Mouse (Mus musculus): ENCODE measurements around the gene Pced1b.

Pced1b gene

GRCm38 (mm10) chr15:97256411-97256810 lies 9.5 kb downstream of the Pced1b start:
- in situ Hi-C loops (cut with MboI, MseI) = no loop called here

GRCm38 (mm10) chr15:97257206-97257775 lies 10.4 kb downstream of the Pced1b start:
- in situ Hi-C loops (cut with MboI, MseI) = no loop called here

- in situ Hi-C loops (cut with MboI, MseI) = no loop called here
These were observed 11.8 kb downstream of the Pced1b start for GRCm38 (mm10) chr15:97258483-97259230.

- in situ Hi-C loops (cut with MboI, MseI) = no loop called here
These were observed 12.4 kb downstream of the Pced1b start for GRCm38 (mm10) chr15:97259300-97259699.

- in situ Hi-C loops (cut with MboI, MseI) = no loop called here
These were observed 13.2 kb downstream of the Pced1b start for GRCm38 (mm10) chr15:97259968-97260597.

- in situ Hi-C loops (cut with MboI, MseI) = no loop called here
These were observed 15.3 kb downstream of the Pced1b start for GRCm38 (mm10) chr15:97262251-97262650.

- in situ Hi-C loops (cut with MboI, MseI) = no loop called here
These were observed 19.4 kb downstream of the Pced1b start for GRCm38 (mm10) chr15:97266236-97266845.

- in situ Hi-C loops (cut with MboI, MseI) = no loop called here
These were observed 20.3 kb downstream of the Pced1b start for GRCm38 (mm10) chr15:97267094-97267695.

GRCm38 (mm10) chr15:97271985-97272697 lies 25.2 kb downstream of the Pced1b start:
- in situ Hi-C loops (cut with MboI, MseI) = no loop called here

GRCm38 (mm10) chr15:97272831-97273230 lies 25.9 kb downstream of the Pced1b start:
- in situ Hi-C loops (cut with MboI, MseI) = no loop called here

- in situ Hi-C loops (cut with MboI, MseI) = no loop called here
These were observed 28.9 kb downstream of the Pced1b start for GRCm38 (mm10) chr15:97275626-97276395.

- in situ Hi-C loops (cut with MboI, MseI) = no loop called here
These were observed 29.8 kb downstream of the Pced1b start for GRCm38 (mm10) chr15:97276660-97277153.

- in situ Hi-C loops (cut with MboI, MseI) = no loop called here
These were observed 30.4 kb downstream of the Pced1b start for GRCm38 (mm10) chr15:97277328-97277727.

GRCm38 (mm10) chr15:97278340-97278948 lies 31.5 kb downstream of the Pced1b start:
- in situ Hi-C loops (cut with MboI, MseI) = no loop called here

- in situ Hi-C loops (cut with MboI, MseI) = no loop called here
These were observed 33.2 kb downstream of the Pced1b start for GRCm38 (mm10) chr15:97280131-97280530.

- in situ Hi-C loops (cut with MboI, MseI) = no loop called here
These were observed 33.9 kb downstream of the Pced1b start for GRCm38 (mm10) chr15:97280776-97281175.

GRCm38 (mm10) chr15:97281712-97282571 lies 35.0 kb downstream of the Pced1b start:
- in situ Hi-C loops (cut with MboI, MseI) = no loop called here

- in situ Hi-C loops (cut with MboI, MseI) = no loop called here
These were observed 35.6 kb downstream of the Pced1b start for GRCm38 (mm10) chr15:97282572-97282881.

- in situ Hi-C loops (cut with MboI, MseI) = no loop called here
These were observed 37.3 kb downstream of the Pced1b start for GRCm38 (mm10) chr15:97284201-97284600.

Measured in T-helper 17 cell (primary cell).